Mouse (Mus musculus) embryonic facial prominence, embryonic 11.5 days (tissue): ENCODE data around the gene Morc1. TPM values are rescaled to one million over a fixed set of nuclear protein-coding genes. Genes with fewer than 3 reads are reported as not detected.

Experiments used
- polyA plus RNA-seq: library from polyadenylated mRNA; unstranded; fragments of >200 nt; fragmentation: Nextera tagmentation; extraction: Ambion mirVana; gene quantifications from 2 replicates; pipeline ENCODE4 v1.2.1, GENCODE M21; 2014

The Morc1 gene
- polyA plus RNA-seq, 1 experiment from 2014 or later: not detected

Other genes starting within 250 kb of the Morc1 start
- not detected in 2 replicates for gene Dppa4, start 147.5 kb upstream of the Morc1 start, polyA plus RNA-seq
- gene Dppa2, start 127.3 kb upstream of the Morc1 start, polyA plus RNA-seq: not detected in 2 replicates
- not detected in 2 replicates for gene Gm5485, start 18.8 kb upstream of the Morc1 start, polyA plus RNA-seq